Mouse (Mus musculus) lung, postnatal 0 days (tissue): ENCODE results near the gene Tmod3.

Source experiments
- CTCF ChIP-seq: IDR thresholded peaks from 2 replicates; pipeline ENCODE4 v1.5.1; 2016; ENCODE audit warnings: antibody characterized with exemption, mild to moderate bottlenecking
- EP300 ChIP-seq: IDR thresholded peaks from 2 replicates; pipeline ENCODE4 v1.6.1; 2016; ENCODE audit warnings: antibody characterized with exemption, mild to moderate bottlenecking, control low read depth

DNA sequence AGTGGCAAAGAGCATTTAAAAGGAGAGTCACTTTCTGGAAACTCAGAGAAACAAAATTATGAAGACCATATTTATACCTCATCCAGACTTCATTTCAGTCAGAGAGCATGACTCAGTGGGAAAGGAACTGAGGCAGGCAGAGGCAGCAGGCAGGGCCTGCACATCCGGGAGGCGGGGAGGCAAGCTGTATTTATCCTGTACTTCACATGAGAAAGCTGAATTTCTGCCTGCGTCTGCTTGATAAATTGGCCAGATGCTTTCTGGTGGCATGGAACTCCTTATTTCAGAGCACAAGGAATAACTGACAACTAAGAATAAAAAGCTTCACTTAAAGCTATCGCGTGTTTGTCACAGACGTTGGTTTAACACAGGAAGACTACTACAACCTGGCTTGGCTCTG, 55.1 kb downstream of the Tmod3 start:
- TF ChIP-seq CTCF = no peak
- no peak for TF ChIP-seq EP300
